Mouse (Mus musculus) liver, embryonic 14.5 days (tissue): ENCODE measurements around the gene Dcaf12. TPM values are rescaled to one million over a fixed set of nuclear protein-coding genes. Genes with fewer than 3 reads are reported as not detected.

ENCODE experiments used
- ATAC-seq: fragments of 200-750 bp; cut with Nextera tagmentation; 2 replicates; pipeline ENCODE4 v1.8.0; 2017; ENCODE audit warnings: moderate number of reproducible peaks, mild to moderate bottlenecking, moderate library complexity; ENCODE audit not compliant: insufficient read depth
- DNase-seq, 3 experiments: peaks; one replicate each; pipeline ENCODE4 v3.0.0-alpha.2; 2012 to 2013; ENCODE audit warnings: low read depth in 3 of 3, low spot score in 3 of 3
- H3K27ac ChIP-seq: fragments of 300-500 bp; sonication (generic); 2 replicates; pipeline ENCODE4 v1.5.1; 2014; ENCODE audit warnings: moderate library complexity, mild to moderate bottlenecking, control low read depth, inconsistent platforms
- H3K27me3 ChIP-seq: fragments of 300-500 bp; sonication (generic); 2 replicates; pipeline ENCODE4 v1.6.1; 2014; ENCODE audit warnings: mild to moderate bottlenecking, low read length, moderate library complexity; ENCODE audit not compliant: control insufficient read depth, insufficient read depth
- H3K36me3 ChIP-seq: fragments of 300-500 bp; sonication (generic); replicated peaks from 2 replicates; pipeline ENCODE4 v1.6.1; 2014; ENCODE audit warnings: low read depth; ENCODE audit not compliant: control insufficient read depth, insufficient read depth
- H3K4me1 ChIP-seq, 2 experiments: fragments of 200-500 bp in 1 of 2; fragments of 300-500 bp in 1 of 2; sonication (generic) in 1 of 2; replicated peaks; 2 replicates each; pipeline ENCODE4 v1.6.1; 2012 to 2014; ENCODE audit warnings: antibody characterized with exemption in 1 of 2, inconsistent platforms in 1 of 2, low read length in 1 of 2; ENCODE audit not compliant: control insufficient read depth in 2 of 2, insufficient read depth in 2 of 2
- H3K4me2 ChIP-seq: fragments of 300-500 bp; sonication (generic); 2 replicates; pipeline ENCODE4 v1.6.1; 2014; ENCODE audit warnings: low read depth, mild to moderate bottlenecking, control low read depth, moderate library complexity
- H3K4me3 ChIP-seq, 2 experiments: fragments of 200-500 bp in 1 of 2; fragments of 300-500 bp in 1 of 2; sonication (generic) in 1 of 2; 2 replicates each; pipeline ENCODE4 v1.5.1; 2012 to 2014; ENCODE audit warnings: low read depth in 2 of 2, low read length in 2 of 2, mild to moderate bottlenecking in 2 of 2, control low read depth in 1 of 2, inconsistent platforms in 1 of 2, moderate library complexity in 1 of 2; ENCODE audit not compliant: insufficient read depth in 1 of 2
- H3K9ac ChIP-seq: fragments of 300-500 bp; sonication (generic); replicated peaks from 2 replicates; pipeline ENCODE4 v1.6.1; 2014; ENCODE audit warnings: mild to moderate bottlenecking, control low read depth, moderate library complexity
- H3K9me3 ChIP-seq: fragments of 300-500 bp; sonication (generic); 2 replicates; pipeline ENCODE4 v1.6.1; 2016; ENCODE audit warnings: low read length, mixed read lengths; ENCODE audit not compliant: control insufficient read depth
- CTCF ChIP-seq: IDR thresholded peaks from 2 replicates; pipeline ENCODE4 v1.5.1; 2016; ENCODE audit warnings: antibody characterized with exemption, low read depth, control low read depth
- EP300 ChIP-seq: IDR thresholded peaks from 2 replicates; pipeline ENCODE4 v1.6.1; 2016; ENCODE audit warnings: antibody characterized with exemption, low read depth
- WGBS: fragments of 180-500 bp; shearing (Covaris S2); extraction: QIAGEN DNeasy Blood & Tissue Kit; methylation state at CpG from one replicate; pipeline ENCODE4 v1.1.7; 2014; ENCODE audit not compliant: insufficient replicate concordance; 5-methylcytosine and 5-hydroxymethylcytosine counted together
- polyA plus RNA-seq, 2 experiments: library from polyadenylated mRNA; depleted of rRNA in 1 of 2; stranded (reverse) in 1 of 2; unstranded in 1 of 2; fragments of >200 nt; fragmentation: Nextera tagmentation in 1 of 2; extraction: Ambion mirVana in 1 of 2; gene quantifications; 2 replicates each; pipeline versions ENCODE4 v1.2.1 to v1.2.3; 2012 to 2014

Gene Dcaf12
- polyA plus RNA-seq, 2 experiments: 30.8 to 47.3 TPM

DNA sequence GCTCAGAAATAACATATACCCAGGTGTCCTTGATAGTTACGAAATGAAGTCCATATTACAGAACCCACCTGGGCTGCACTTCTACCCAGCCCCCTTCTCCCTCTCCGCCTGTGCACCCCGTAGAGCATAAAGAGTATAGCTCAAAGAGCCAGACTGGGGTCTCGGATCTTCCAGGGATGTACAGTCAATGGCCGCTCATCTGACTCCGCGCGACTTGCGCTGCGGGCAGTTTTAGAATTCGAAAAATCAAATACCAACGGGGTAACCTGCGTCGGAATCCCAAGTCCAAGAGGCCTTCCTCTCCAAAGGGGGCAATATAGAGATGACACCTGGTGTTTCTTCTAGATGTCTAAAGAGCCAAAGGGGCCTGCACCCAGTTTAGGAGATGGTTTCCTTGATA, 967 bp downstream of the Dcaf12 start:
- Histone ChIP-seq H3K36me3 (peaks cover 43% of the 10 kb centered on the region), H3K27me3 (no peaks in the 10 kb centered on the region), H3K9ac (peak overlapping the region; percentile 99), H3K4me1 (peaks cover 22 to 24% of the 10 kb centered on the region in 2 experiments), H3K9me3 (no peaks in the 10 kb centered on the region), H3K4me3 (peak overlapping the region; percentile 72 to 92), H3K27ac (peak overlapping the region; percentile 94), H3K4me2 (peak overlapping the region; percentile 90)
- 18% methylated on average over 14 of the region's 14 CpGs for WGBS
- DNase-seq (no peak), ATAC-seq (peak; percentile 0; the same call in 1 of the 2 replicates)
- TF ChIP-seq CTCF: no peak
- no peak for TF ChIP-seq EP300

DNA sequence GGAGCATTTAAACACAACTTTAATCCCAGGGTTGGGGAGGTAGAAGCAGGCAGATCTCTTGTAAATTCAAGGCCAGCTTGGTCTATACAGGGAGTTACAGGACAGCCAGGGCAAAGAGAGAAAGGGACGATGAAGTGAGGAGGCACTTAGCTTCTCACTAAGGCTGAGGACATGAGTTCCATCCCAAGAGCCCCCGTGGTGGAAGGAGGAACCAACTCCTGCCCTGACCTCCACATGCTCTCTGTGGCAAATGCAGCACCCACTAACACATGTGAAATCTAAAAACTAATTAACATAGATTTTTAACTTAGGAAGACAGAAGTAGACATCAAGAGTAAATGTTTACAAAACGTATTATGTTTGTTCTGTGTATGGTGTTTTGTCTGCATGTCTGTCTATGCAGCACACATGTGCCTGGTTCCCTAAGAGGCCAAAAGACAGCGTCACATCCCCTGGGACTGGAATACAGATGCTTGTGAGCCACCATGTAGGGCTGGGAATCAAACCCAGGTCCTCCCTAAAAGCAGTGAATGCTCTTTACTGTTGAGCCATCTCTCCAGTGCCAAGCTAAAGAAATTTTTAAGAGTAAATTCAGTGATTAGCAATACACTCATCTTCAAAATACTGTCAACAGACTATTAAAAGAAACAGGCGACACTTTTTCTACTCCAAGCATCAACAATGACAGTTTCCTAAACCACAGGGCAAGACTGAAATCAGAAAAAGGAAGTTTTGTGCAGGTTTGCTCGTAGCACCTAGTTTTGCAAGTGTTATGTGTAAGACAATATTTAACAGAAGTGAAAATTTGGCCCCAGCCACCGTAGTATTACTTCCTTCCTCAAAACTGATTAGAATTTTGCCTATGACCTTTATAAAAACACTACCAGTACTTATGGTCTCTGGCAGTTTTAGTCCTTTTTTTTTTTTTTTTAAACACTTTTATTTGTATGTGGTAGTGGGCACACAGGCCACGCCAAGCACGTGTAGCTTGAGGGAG, 3.8 kb downstream of the Dcaf12 start:
- DNase-seq (no peak), ATAC-seq (no peak)
- H3K27ac ChIP-seq: no peak overlapping the region
- peak overlapping the region in 1 of 2 experiments; percentile 20; a peak in 1 of 4 replicates for H3K4me3 ChIP-seq
- WGBS: 61% methylated on average over 9 of the region's 9 CpGs
- H3K27me3 ChIP-seq: no peaks in the 10 kb centered on the region
- peaks cover 20 to 27% of the 10 kb centered on the region in 2 experiments for H3K4me1 ChIP-seq
- H3K9ac ChIP-seq: 0 out of 2 replicates have a peak overlapping the region, but pooled peaks have one; percentile 5
- TF ChIP-seq CTCF (no peak), EP300 (no peak)
- H3K4me2 ChIP-seq: peak overlapping the region; percentile 29
- no peaks in the 10 kb centered on the region for H3K9me3 ChIP-seq
- peaks cover 62% of the 10 kb centered on the region for H3K36me3 ChIP-seq

DNA sequence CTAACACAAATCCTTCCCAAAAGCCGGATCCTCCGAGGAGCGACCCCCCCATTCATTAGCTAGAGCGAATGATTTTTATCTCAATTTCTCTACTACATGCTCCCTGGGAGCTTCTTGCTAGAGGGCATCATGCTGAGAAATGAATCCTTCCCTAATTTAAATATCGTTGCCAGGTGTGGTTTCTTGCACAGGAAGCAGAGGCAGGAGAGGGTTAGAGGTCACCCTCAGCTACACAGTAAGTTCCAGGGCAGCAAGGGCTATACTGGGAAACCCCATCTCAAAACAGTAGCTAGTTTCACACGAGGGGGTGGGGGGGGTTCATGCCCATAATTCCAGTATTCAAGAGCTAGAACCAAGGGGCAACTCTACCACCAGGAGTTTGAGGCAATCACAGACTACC, 7.3 kb downstream of the Dcaf12 start:
- Histone ChIP-seq H3K36me3 (peaks cover 75% of the 10 kb centered on the region), H3K4me1 (peaks cover 17 to 23% of the 10 kb centered on the region in 2 experiments), H3K9ac (no peak overlapping the region), H3K27ac (no peak overlapping the region), H3K4me3 (no peak overlapping the region), H3K4me2 (no peak overlapping the region), H3K9me3 (no peaks in the 10 kb centered on the region), H3K27me3 (no peaks in the 10 kb centered on the region)
- no peak for ATAC-seq
- TF ChIP-seq EP300: no peak
- no peak for TF ChIP-seq CTCF
- no peak for DNase-seq
- 75% methylated on average over 6 of the region's 6 CpGs for WGBS

DNA sequence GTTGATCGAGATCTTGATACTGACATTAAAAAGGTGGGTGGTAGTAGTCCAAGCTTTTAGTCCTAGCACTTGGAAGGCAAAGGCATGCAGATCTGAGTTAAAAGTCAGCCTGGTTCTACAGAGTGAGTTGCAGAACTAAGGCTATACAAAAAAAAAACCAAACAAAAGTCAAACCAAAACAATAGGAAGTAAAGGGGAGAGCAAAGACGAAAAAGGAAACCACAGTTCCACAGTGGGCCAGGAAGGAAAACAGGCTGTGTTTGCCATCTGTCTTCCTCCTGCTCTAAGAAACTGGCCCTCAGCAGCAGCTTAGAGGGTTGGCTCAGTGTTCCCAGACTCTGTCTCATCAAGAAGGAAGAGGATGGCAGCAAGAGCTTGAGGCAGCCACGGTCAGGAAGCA, 10.4 kb downstream of the Dcaf12 start:
- WGBS: 17% methylated on average over 3 of the region's 3 CpGs
- no peak for TF ChIP-seq CTCF
- no peak for TF ChIP-seq EP300
- peaks cover 76% of the 10 kb centered on the region for H3K36me3 ChIP-seq
- ATAC-seq (no peak), DNase-seq (no peak)
- H3K27ac ChIP-seq: peak overlapping the region; percentile 35; the same call in 1 of the 2 replicates
- no peaks in the 10 kb centered on the region for H3K9me3 ChIP-seq
- no peak overlapping the region for H3K4me2 ChIP-seq
- no peaks in the 10 kb centered on the region for H3K27me3 ChIP-seq
- peaks cover 10 to 17% of the 10 kb centered on the region in 2 experiments for H3K4me1 ChIP-seq
- peak overlapping the region; percentile 23; the same call in 1 of the 2 replicates for H3K9ac ChIP-seq
- H3K4me3 ChIP-seq: no peak overlapping the region

DNA sequence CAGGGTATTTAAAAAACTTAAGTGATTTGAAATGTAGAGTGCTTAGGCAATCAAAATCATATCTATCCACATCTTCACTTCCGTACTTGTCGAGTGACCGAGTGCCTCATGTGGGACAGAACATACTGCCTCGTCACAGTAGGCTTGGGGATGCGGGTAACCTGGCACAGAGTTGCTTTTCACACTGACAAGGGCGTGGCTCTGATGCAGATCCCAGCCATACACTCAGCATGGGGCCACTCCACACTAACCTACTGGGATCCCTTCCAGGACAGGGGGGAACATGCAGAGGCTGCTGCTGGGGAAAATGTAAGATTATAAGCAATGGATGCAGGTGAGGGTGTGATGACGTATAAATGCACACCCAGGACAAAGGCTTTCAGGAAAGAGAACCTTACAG, 11.0 kb downstream of the Dcaf12 start:
- H3K36me3 ChIP-seq: peaks cover 78% of the 10 kb centered on the region
- no peak for TF ChIP-seq EP300
- no peak for TF ChIP-seq CTCF

More for the DNA sequence above, 11.0 kb downstream of the Dcaf12 start:
- 76% methylated on average over 7 of the region's 7 CpGs for WGBS
- DNase-seq (no peak), ATAC-seq (0 out of 2 replicates have a peak, but pooled peaks have one; percentile 34)
- Histone ChIP-seq H3K27ac (no peak overlapping the region), H3K4me3 (no peak overlapping the region), H3K9ac (no peak overlapping the region), H3K4me2 (no peak overlapping the region), H3K27me3 (no peaks in the 10 kb centered on the region), H3K4me1 (peaks cover 10 to 17% of the 10 kb centered on the region in 2 experiments), H3K9me3 (no peaks in the 10 kb centered on the region)
